ENCODE assay signal across 12 mouse cellular contexts in the genomic region with DNA sequence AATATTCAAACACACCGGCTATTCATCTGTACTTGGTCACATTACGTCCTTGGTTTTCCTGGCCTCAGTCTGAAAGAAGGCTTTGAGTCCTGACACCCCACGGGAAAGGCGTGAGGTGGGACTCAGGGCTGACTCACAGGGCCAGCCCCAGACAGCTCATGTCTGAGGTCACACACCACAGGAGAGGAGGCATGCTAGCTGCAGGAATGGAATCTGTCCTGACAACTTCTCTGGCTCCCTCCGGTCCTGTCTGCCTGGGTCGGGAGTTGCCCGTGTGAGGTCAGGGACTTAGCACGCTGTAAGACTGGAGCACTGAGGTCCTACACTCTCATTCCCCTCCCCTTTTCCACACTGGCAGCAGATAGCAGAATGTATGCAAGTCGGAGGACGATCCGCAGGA. TPM values are rescaled to one million over a fixed set of nuclear protein-coding genes. Genes with fewer than 3 reads are reported as not detected.
DNase-seq lines count a peak whose midpoint lies in the region; ATAC-seq and TF ChIP-seq lines count a peak whose summit lies in the region.
"Had no signal": no experiment of that assay in that cellular context is flagged by ENCODE, and none has a peak within 500 bp of the region (broad histone marks: within the 10 kb centered on the region; RNA-seq: fewer than 3 reads in every experiment).

No protein-coding gene starts in this region.

- H3K27me3 ChIP-seq in heart, embryonic 11.5 days (ENCODE audit: control insufficient read depth, insufficient read depth, low read length) = no peaks in the 10 kb centered on the region
- H3K27me3 ChIP-seq in E14TG2a.4 (ENCODE audit: insufficient read depth, low read length) = peaks cover 28% of the 10 kb centered on the region
- H3K27me3 ChIP-seq in intestine, embryonic 16.5 days (replicated peaks; ENCODE audit: control insufficient read depth, insufficient read depth, low read length) = no peaks in the 10 kb centered on the region

- peak overlapping the region; percentile 31; the same call in 1 of the 2 replicates for H3K9ac ChIP-seq in heart, embryonic 11.5 days (ENCODE audit: low read depth, low read length)
- H3K9ac ChIP-seq in intestine, embryonic 16.5 days (ENCODE audit: low read depth, low read length) = no peak overlapping the region
- H3K9ac ChIP-seq: liver, embryonic 15.5 days had no signal

- no peak overlapping the region for H3K4me3 ChIP-seq in heart, embryonic 11.5 days (ENCODE audit: low read depth, low read length)
- peak overlapping the region; percentile 43 for H3K4me3 ChIP-seq in E14TG2a.4 (replicated peaks; ENCODE audit: low read length)
- no peak overlapping the region for H3K4me3 ChIP-seq in intestine, embryonic 16.5 days (ENCODE audit: low read length)
- H3K4me3 ChIP-seq: hindbrain, embryonic 10.5 days; layer of hippocampus, adult 2 months; liver, embryonic 15.5 days had no signal

- H3K4me2 ChIP-seq in heart, embryonic 11.5 days = no peak overlapping the region; the same call in 1 of the 2 replicates
- no peak overlapping the region for H3K4me2 ChIP-seq in intestine, embryonic 16.5 days (ENCODE audit: low read depth, low read length)
- H3K4me2 ChIP-seq: liver, embryonic 15.5 days had no signal

- H3K9me3 ChIP-seq in heart, embryonic 11.5 days (replicated peaks; ENCODE audit: control insufficient read depth, low read length) = no peaks in the 10 kb centered on the region
- H3K9me3 ChIP-seq in E14TG2a.4 (ENCODE audit: low read length) = no peaks in the 10 kb centered on the region
- H3K9me3 ChIP-seq in intestine, embryonic 16.5 days (ENCODE audit: control insufficient read depth, low read length) = no peaks in the 10 kb centered on the region
- H3K9me3 ChIP-seq: hindbrain, embryonic 10.5 days; liver, embryonic 15.5 days had no signal

- ATAC-seq in heart, embryonic 11.5 days (replicated peaks; ENCODE audit: insufficient number of reproducible peaks, low FRiP score, low TSS enrichment) = no peak
- no peak for ATAC-seq in intestine, embryonic 16.5 days
- no peak for ATAC-seq in CD4-positive, CD25-positive, alpha-beta regulatory T cell, adult 4 months

- WGBS in heart, embryonic 11.5 days (ENCODE audit: insufficient replicate concordance) = 39% methylated on average over 11 of the region's 11 CpGs
- WGBS in intestine, embryonic 16.5 days = 72% methylated on average over 11 of the region's 11 CpGs

- no peak for DNase-seq in heart, adult 11 months
- DNase-seq in adrenal gland, postnatal 25 days = peak; percentile 47
- DNase-seq in kidney, postnatal 10 days = peak; percentile 70
- no peak for DNase-seq in thymus, postnatal 0 days (ENCODE audit: low spot score)
- DNase-seq: thymus, postnatal 4 days had no signal

- H3K4me1 ChIP-seq in heart, embryonic 11.5 days (ENCODE audit: control insufficient read depth, insufficient read depth, low read length) = peaks cover 5% of the 10 kb centered on the region
- peaks cover 21% of the 10 kb centered on the region for H3K4me1 ChIP-seq in E14TG2a.4 (replicated peaks; ENCODE audit: low read depth, low read length)
- H3K4me1 ChIP-seq in intestine, embryonic 16.5 days (ENCODE audit: control insufficient read depth, insufficient read depth, low read length) = peaks cover 7% of the 10 kb centered on the region

- no peak for TF ChIP-seq CTCF in E14TG2a.4 (conservative IDR thresholded peaks at IDR 0.05; ENCODE audit: low read length)

- no peak overlapping the region for H3K27ac ChIP-seq in heart, embryonic 11.5 days (ENCODE audit: low read depth, low read length)
- H3K27ac ChIP-seq in intestine, embryonic 16.5 days (ENCODE audit: low read length) = no peak overlapping the region
- H3K27ac ChIP-seq: hindbrain, embryonic 10.5 days; layer of hippocampus, adult 2 months; liver, embryonic 15.5 days had no signal

- H3K36me3 ChIP-seq in heart, embryonic 11.5 days (ENCODE audit: control insufficient read depth, insufficient read depth, low read length) = no peaks in the 10 kb centered on the region
- H3K36me3 ChIP-seq in E14TG2a.4 (ENCODE audit: insufficient read depth, low read length) = no peaks in the 10 kb centered on the region
- H3K36me3 ChIP-seq in intestine, embryonic 16.5 days (ENCODE audit: control insufficient read depth, insufficient read depth, low read length) = no peaks in the 10 kb centered on the region
- H3K36me3 ChIP-seq: hindbrain, embryonic 10.5 days; liver, embryonic 15.5 days had no signal

RNA-seq across cellular contexts. Expression of a gene that starts 5.5 kb away (rescaled TPM):
- polyA plus RNA-seq in heart, embryonic 11.5 days (2014; fragmentation: Nextera tagmentation; extraction: Ambion mirVana) = 45.7 and 47.7 TPM in 2 replicates
- total RNA-seq in adrenal gland, postnatal 25 days (2021) = 101 and 109 TPM in 2 replicates
- polyA plus RNA-seq in intestine, embryonic 16.5 days (2015; fragmentation: Nextera tagmentation; extraction: Ambion mirVana) = 13.4 and 14.2 TPM in 2 replicates
- polyA plus RNA-seq in CD4-positive, CD25-positive, alpha-beta regulatory T cell, adult 4 months (2017; shearing (Covaris generic)) = 10 to 100 TPM; 28.9 to 33.9 TPM
- polyA plus RNA-seq in thymus, postnatal 0 days (2015; fragmentation: Nextera tagmentation; extraction: Ambion mirVana) = 25.5 and 35.1 TPM in 2 replicates

RNA-seq across cellular contexts. Expression of a gene that starts 31.0 kb away (rescaled TPM):
- 478 and 505 TPM in 2 replicates for polyA plus RNA-seq in heart, embryonic 11.5 days (2014; fragmentation: Nextera tagmentation; extraction: Ambion mirVana)
- total RNA-seq in adrenal gland, postnatal 25 days (2021) = 338 and 346 TPM in 2 replicates
- polyA plus RNA-seq in intestine, embryonic 16.5 days (2015; fragmentation: Nextera tagmentation; extraction: Ambion mirVana) = 523 and 531 TPM in 2 replicates
- 100 to 1,000 TPM in 1 of 2 experiments, 10 to 100 TPM in 1; 76.9 to 116 TPM for polyA plus RNA-seq in CD4-positive, CD25-positive, alpha-beta regulatory T cell, adult 4 months (2017; shearing (Covaris generic))
- polyA plus RNA-seq in thymus, postnatal 0 days (2015; fragmentation: Nextera tagmentation; extraction: Ambion mirVana) = 660 and 662 TPM in 2 replicates

Comparison
In these comparisons a context has a peak if more than half of its experiments do, and no peak if none do; other contexts are left out.
1. DNase-seq: peak in adrenal gland, postnatal 25 days (single experiment) and kidney, postnatal 10 days (single experiment); none in heart, adult 11 months (single experiment) and thymus, postnatal 0 days (single experiment).